Mouse (Mus musculus) intestine, embryonic 15.5 days (tissue): ENCODE data around the gene Dclre1b. TPM values are rescaled to one million over a fixed set of nuclear protein-coding genes. Genes with fewer than 3 reads are reported as not detected.
"Not testable (repeated sequence)": the region's sequence is repeated elsewhere in the genome, so short reads cannot be mapped to it uniquely, and the experiment has no call there.

Experiments used
- ATAC-seq: fragments of 200-750 bp; cut with Nextera tagmentation; 2 replicates; pipeline ENCODE4 v1.8.0; 2017; ENCODE audit warnings: moderate TSS enrichment, moderate library complexity
- H3K27ac ChIP-seq: fragments of 300-500 bp; sonication (generic); 2 replicates; pipeline ENCODE4 v1.5.1; 2015; ENCODE audit warnings: mild to moderate bottlenecking, inconsistent platforms
- H3K27me3 ChIP-seq: fragments of 300-500 bp; sonication (generic); replicated peaks from 2 replicates; pipeline ENCODE4 v1.6.1; 2015; ENCODE audit warnings: inconsistent platforms
- H3K36me3 ChIP-seq: fragments of 300-500 bp; sonication (generic); 2 replicates; pipeline ENCODE4 v1.6.1; 2015; ENCODE audit warnings: inconsistent platforms
- H3K4me1 ChIP-seq: fragments of 300-500 bp; sonication (generic); replicated peaks from 2 replicates; pipeline ENCODE4 v1.6.1; 2015; ENCODE audit warnings: inconsistent platforms
- H3K4me2 ChIP-seq: fragments of 300-500 bp; sonication (generic); replicated peaks from 2 replicates; pipeline ENCODE4 v1.6.1; 2015; ENCODE audit warnings: mild to moderate bottlenecking, inconsistent platforms
- H3K4me3 ChIP-seq: fragments of 300-500 bp; sonication (generic); replicated peaks from 2 replicates; pipeline ENCODE4 v1.5.1; 2015; ENCODE audit warnings: inconsistent platforms
- H3K9ac ChIP-seq: fragments of 300-500 bp; sonication (generic); 2 replicates; pipeline ENCODE4 v1.6.1; 2015; ENCODE audit warnings: inconsistent platforms
- H3K9me3 ChIP-seq: fragments of 300-500 bp; sonication (generic); 2 replicates; pipeline ENCODE4 v1.6.1; 2016; ENCODE audit warnings: inconsistent platforms
- WGBS: fragments of 180-500 bp; shearing (Covaris S2); methylation state at CpG from one replicate; pipeline ENCODE4 v1.1.7; 2015; 5-methylcytosine and 5-hydroxymethylcytosine counted together
- polyA plus RNA-seq: library from polyadenylated mRNA; unstranded; fragments of >200 nt; fragmentation: Nextera tagmentation; extraction: Ambion mirVana; gene quantifications from 2 replicates; pipeline ENCODE4 v1.2.1, GENCODE M21; 2015

The Dclre1b gene
- polyA plus RNA-seq, 1 experiment from 2014 or later = 21.5 TPM

- 98% methylated on average over 5 of the region's 5 CpGs for WGBS
- no peak overlapping the region for H3K27ac ChIP-seq
- H3K4me3 ChIP-seq = no peak overlapping the region
- no peak for ATAC-seq
- no peak overlapping the region for H3K4me2 ChIP-seq
- no peaks in the 10 kb centered on the region for H3K4me1 ChIP-seq
- H3K9ac ChIP-seq = no peak overlapping the region
- no peaks in the 10 kb centered on the region for H3K9me3 ChIP-seq
- no peaks in the 10 kb centered on the region for H3K36me3 ChIP-seq
- H3K27me3 ChIP-seq = no peaks in the 10 kb centered on the region
Measured at GRCm38 (mm10) chr3:103836453-103836852, 27.2 kb upstream of the Dclre1b start.

DNA sequence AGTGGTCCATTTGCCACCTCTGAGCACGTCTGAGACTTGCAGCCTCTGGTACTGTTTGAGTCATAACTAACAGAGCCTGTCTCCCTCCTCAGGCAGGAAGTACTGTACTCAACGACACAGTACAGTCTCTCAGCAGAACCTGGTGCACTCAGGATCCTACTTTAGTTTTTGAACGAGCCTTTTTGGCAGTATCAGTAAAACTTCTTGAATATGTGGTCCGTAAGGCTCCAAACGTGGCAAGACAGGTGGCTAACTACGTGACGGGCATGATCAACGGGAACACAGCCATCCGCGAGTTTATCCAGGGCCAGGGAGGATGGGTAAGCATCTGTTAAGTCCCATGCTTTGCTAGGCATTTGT, 26.7 kb upstream of the Dclre1b start:
- no peaks in the 10 kb centered on the region for H3K4me1 ChIP-seq
- no peak overlapping the region for H3K4me2 ChIP-seq
- ATAC-seq = no peak
- no peaks in the 10 kb centered on the region for H3K36me3 ChIP-seq
- no peaks in the 10 kb centered on the region for H3K27me3 ChIP-seq
- WGBS = 80% methylated on average over 10 of the region's 10 CpGs
- H3K9me3 ChIP-seq = no peaks in the 10 kb centered on the region
- no peak overlapping the region for H3K9ac ChIP-seq
- no peak overlapping the region for H3K27ac ChIP-seq
- H3K4me3 ChIP-seq = no peak overlapping the region

DNA sequence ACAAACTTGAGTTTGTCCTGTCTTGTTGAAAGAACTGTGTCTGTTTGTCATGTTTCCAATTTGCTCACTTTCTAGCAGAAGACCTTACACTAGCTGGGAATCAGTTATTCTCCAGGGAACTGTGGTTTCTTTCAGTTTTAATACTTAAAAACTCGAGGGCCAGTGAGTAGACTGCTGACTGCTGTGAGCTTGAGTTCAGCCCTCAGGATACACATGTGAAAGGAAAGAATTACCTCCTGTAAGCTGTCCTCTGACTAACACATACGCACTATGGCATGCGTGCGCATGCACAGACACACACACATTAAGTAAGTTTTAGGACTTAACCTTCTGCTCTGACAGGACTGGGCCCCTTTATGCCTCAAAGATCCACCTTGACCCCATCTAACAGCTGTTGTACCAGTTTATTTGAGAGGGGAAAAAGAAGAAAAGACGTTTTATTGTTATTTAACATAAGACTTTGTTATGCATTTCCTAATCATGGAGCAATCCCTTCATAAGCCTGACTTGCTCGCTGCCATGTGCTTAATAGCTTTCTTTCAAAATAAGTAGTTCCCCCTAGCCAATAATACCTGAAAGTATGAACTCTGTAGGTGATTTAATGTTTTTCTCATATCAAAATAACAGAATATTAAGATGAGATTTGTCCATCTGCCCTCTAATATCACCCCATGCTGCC, 26.2 kb upstream of the Dclre1b start:
- Histone ChIP-seq H3K27ac (no peak overlapping the region), H3K4me3 (no peak overlapping the region)

DNA sequence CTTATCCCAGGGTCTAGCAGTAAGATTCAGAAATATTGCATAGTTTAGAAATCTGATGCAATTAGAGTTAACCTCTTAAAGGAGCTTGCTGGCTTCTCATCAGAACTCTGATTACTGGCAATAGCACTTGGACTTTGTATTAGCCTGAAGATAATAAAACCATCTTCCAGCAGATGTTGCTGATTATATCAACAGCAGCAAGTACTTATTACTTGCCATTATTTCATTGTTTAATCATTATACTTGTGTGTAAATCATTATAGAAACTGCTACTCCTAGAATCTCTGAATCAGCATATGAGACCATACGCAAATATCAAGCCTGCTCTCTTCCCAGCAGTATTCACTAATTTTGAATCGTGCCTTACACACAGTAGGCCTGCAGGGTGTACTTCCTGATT, 24.8 kb upstream of the Dclre1b start:
- Histone ChIP-seq H3K4me1 (no peaks in the 10 kb centered on the region), H3K9ac (no peak overlapping the region), H3K4me3 (no peak overlapping the region), H3K27ac (no peak overlapping the region), H3K4me2 (no peak overlapping the region), H3K36me3 (no peaks in the 10 kb centered on the region), H3K27me3 (no peaks in the 10 kb centered on the region), H3K9me3 (no peaks in the 10 kb centered on the region)
- peak; percentile 77 for ATAC-seq
- WGBS = 64% methylated on average over 2 of the region's 2 CpGs

More for the DNA sequence above, 26.2 kb upstream of the Dclre1b start:
- no peak overlapping the region for H3K9ac ChIP-seq
- H3K27me3 ChIP-seq = no peaks in the 10 kb centered on the region
- ATAC-seq = no peak
- no peaks in the 10 kb centered on the region for H3K9me3 ChIP-seq
- no peak overlapping the region for H3K4me2 ChIP-seq
- no peaks in the 10 kb centered on the region for H3K36me3 ChIP-seq
- no peaks in the 10 kb centered on the region for H3K4me1 ChIP-seq
- 76% methylated on average over 6 of the region's 6 CpGs for WGBS

DNA sequence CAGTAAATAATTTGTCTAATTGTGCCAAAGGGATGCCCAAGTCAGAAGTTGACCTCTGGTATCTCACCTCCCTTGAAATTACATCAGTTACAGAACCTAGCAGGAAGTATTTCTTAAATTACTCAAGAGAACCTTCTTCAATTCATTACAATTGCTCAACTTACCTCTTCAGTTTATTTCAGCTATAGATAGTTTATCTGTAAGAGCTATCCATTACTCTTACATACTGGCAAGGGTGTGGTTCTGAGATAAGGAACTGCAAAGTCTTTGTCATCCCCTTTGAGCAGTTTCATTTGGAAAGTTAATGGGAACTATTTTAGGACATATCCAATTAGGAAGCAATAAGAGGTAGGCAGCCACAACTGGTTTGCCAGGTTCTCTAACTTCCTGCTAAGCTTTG, 23.2 kb upstream of the Dclre1b start, which contains the start of gene Bcl2l15:
TSS of gene Bcl2l15 (plus strand) at position 176 of the 400 bp plus-strand sequence.
- H3K36me3 ChIP-seq = no peaks in the 10 kb centered on the region
- H3K4me3 ChIP-seq = no peak within 1 kb of the TSS
- peak; percentile 44; the same call in 1 of the 2 replicates for ATAC-seq
- H3K27me3 ChIP-seq = no peaks in the 10 kb centered on the region
- no peak within 1 kb of the TSS for H3K27ac ChIP-seq
- no peak within 1 kb of the TSS for H3K9ac ChIP-seq
- H3K4me1 ChIP-seq = no peaks in the 10 kb centered on the region
- H3K9me3 ChIP-seq = no peaks in the 10 kb centered on the region
- H3K4me2 ChIP-seq = no peak within 1 kb of the TSS

DNA sequence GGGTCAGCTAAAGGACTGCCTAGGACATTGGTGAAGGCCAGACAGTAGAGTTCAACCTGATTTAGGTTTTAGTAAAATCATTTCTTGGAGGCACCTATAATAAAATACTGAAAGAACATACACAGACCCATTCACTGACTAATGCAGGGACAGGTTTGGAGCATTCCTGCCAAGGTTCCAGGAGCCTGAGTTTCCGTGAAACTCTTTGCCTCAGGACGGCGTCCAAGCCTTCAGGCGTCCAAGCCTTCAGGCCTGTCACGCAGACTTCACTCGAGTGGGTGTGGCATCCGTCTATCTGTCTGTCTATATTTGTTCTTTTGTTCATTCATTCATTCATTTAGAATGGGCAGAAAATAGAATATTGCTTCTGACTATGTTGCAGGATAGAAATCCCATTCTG, 21.9 kb upstream of the Dclre1b start:
- Histone ChIP-seq H3K4me2 (no peak overlapping the region), H3K4me3 (no peak overlapping the region), H3K27ac (no peak overlapping the region), H3K27me3 (no peaks in the 10 kb centered on the region), H3K4me1 (no peaks in the 10 kb centered on the region), H3K9ac (no peak overlapping the region), H3K9me3 (no peaks in the 10 kb centered on the region), H3K36me3 (no peaks in the 10 kb centered on the region)
- WGBS = 82% methylated on average over 7 of the region's 7 CpGs
- ATAC-seq = no peak

GRCm38 (mm10) chr3:103830681-103831080, 21.4 kb upstream of the Dclre1b start:
- not testable (repeated sequence) for H3K27me3 ChIP-seq, ATAC-seq

DNA sequence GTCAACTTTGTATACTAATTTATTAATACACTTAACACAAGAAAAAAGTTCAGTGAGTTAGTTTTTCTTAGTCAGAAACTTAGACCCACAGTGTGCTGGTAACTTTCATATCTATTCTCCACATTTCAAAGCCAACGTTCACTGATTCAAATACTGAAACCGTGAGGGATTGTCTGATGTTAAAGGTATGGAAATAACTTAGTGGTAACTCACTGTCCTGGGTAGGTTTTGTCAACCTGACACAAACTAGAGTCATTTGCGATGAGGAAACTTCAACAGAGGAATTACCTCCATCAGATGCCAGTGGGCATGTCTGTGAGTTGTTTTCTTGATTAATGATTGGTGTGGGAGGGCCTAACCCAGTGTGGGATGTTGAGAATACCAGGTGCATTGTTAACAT, 19.8 kb upstream of the Dclre1b start:
- no peak overlapping the region for H3K4me2 ChIP-seq
- H3K36me3 ChIP-seq = no peaks in the 10 kb centered on the region
- ATAC-seq = no peak
- H3K27ac ChIP-seq = no peak overlapping the region
- no peaks in the 10 kb centered on the region for H3K4me1 ChIP-seq
- no peak overlapping the region for H3K4me3 ChIP-seq
- 85% methylated on average over 3 of the region's 3 CpGs for WGBS
- no peak overlapping the region for H3K9ac ChIP-seq
- no peaks in the 10 kb centered on the region for H3K27me3 ChIP-seq
- no peaks in the 10 kb centered on the region for H3K9me3 ChIP-seq

More at GRCm38 (mm10) chr3:103830681-103831080, 21.4 kb upstream of the Dclre1b start:
- not testable (repeated sequence) for H3K27ac ChIP-seq, H3K36me3 ChIP-seq, H3K4me3 ChIP-seq, H3K9me3 ChIP-seq, H3K4me2 ChIP-seq, H3K4me1 ChIP-seq, H3K9ac ChIP-seq
- WGBS = 55% methylated on average over 1 of the region's 1 CpGs

DNA sequence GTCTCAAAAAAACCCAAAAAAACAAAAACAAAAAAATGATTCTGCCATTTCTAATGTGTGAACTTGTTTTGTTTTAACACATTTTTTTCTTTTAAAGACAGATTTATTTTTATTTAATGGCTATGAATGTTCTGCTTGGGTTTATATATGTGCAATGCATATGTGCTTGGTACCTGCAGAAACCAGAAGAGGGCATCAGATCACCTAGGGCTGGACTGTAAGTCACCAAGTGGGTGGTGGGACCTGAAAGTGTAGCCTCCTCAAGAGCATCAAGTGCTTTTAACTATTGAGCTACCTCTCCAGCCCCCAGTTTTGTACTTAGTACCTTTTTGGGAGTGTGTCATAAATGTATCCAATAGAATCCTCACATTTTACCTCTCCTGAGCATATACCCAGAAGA, 18.3 kb upstream of the Dclre1b start:
- Histone ChIP-seq H3K9me3 (no peaks in the 10 kb centered on the region), H3K4me1 (no peaks in the 10 kb centered on the region), H3K9ac (no peak overlapping the region), H3K27ac (no peak overlapping the region), H3K36me3 (no peaks in the 10 kb centered on the region), H3K4me2 (no peak overlapping the region), H3K27me3 (no peaks in the 10 kb centered on the region), H3K4me3 (no peak overlapping the region)
- no peak for ATAC-seq

- WGBS = 82% methylated on average over 6 of the region's 6 CpGs
- H3K4me1 ChIP-seq = 0 out of 2 replicates have a peak, but pooled peaks cover 3% of the 10 kb centered on the region
- no peak for ATAC-seq
- H3K27me3 ChIP-seq = no peaks in the 10 kb centered on the region
- H3K9me3 ChIP-seq = no peaks in the 10 kb centered on the region
- H3K4me2 ChIP-seq = no peak overlapping the region
- H3K9ac ChIP-seq = no peak overlapping the region
- no peak overlapping the region for H3K27ac ChIP-seq
- H3K36me3 ChIP-seq = peaks cover 4% of the 10 kb centered on the region; the same call in 1 of the 2 replicates
- no peak overlapping the region for H3K4me3 ChIP-seq
Measured at GRCm38 (mm10) chr3:103810967-103811366, 1.7 kb upstream of the Dclre1b start.

DNA sequence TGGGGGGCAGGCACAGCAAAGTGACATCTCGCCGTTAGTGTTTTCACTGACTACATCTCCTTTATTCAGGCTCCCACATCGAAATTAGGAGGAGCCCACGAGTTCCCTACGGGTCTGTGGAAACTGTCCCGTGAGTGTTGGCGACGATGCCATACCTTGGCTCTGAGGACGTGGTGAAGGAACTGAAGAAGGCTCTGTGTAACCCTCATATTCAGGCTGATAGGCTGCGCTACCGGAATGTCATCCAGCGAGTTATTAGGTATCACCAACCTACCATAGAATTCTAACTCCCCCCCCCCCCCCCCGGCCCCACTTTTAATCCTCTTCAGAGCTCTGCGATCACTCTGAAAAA, 531 bp upstream of the Dclre1b start:
- no peaks in the 10 kb centered on the region for H3K36me3 ChIP-seq
- H3K4me3 ChIP-seq = peak overlapping the region; percentile 73
- H3K4me1 ChIP-seq = 0 out of 2 replicates have a peak, but pooled peaks cover 3% of the 10 kb centered on the region
- no peaks in the 10 kb centered on the region for H3K27me3 ChIP-seq
- 2% methylated on average over 14 of the region's 14 CpGs for WGBS
- H3K4me2 ChIP-seq = peak overlapping the region; percentile 55
- peak; percentile 64 for ATAC-seq
- peak overlapping the region; percentile 84 for H3K9ac ChIP-seq
- peak overlapping the region; percentile 94 for H3K27ac ChIP-seq
- H3K9me3 ChIP-seq = no peaks in the 10 kb centered on the region

DNA sequence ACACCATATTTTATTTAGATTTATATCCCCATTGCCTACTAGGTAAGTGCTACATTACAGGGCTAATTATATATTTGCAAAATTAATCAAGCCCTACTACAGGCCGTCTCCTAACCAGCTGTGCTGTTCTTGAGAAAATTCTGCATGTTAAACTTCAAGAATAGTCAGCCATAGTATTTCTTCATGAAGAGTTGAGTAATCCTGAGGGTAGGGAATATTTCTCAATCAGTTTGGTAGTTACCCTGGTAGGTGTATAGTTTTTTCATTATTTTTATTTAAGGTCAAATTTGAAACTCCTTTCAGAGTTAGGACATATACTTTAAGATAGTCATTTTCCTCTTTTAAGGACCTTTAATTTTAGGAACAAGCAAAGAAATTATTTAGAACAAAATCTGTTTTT, 3.6 kb downstream of the Dclre1b start:
- Histone ChIP-seq H3K9me3 (no peaks in the 10 kb centered on the region), H3K4me3 (no peak overlapping the region), H3K4me2 (no peak overlapping the region), H3K27ac (no peak overlapping the region), H3K36me3 (peaks cover 13% of the 10 kb centered on the region; the same call in 1 of the 2 replicates), H3K27me3 (no peaks in the 10 kb centered on the region), H3K4me1 (peaks cover 11% of the 10 kb centered on the region), H3K9ac (no peak overlapping the region)
- no peak for ATAC-seq
- WGBS = 88% methylated on average over 1 of the region's 1 CpGs

- Histone ChIP-seq H3K9ac (no peak overlapping the region), H3K36me3 (peaks cover 13% of the 10 kb centered on the region; the same call in 1 of the 2 replicates), H3K27ac (no peak overlapping the region; the same call in 1 of the 2 replicates), H3K4me3 (no peak overlapping the region), H3K27me3 (no peaks in the 10 kb centered on the region; the same call in 1 of the 2 replicates), H3K9me3 (no peaks in the 10 kb centered on the region), H3K4me1 (peaks cover 8% of the 10 kb centered on the region), H3K4me2 (no peak overlapping the region)
- ATAC-seq = no peak
- WGBS = 84% methylated on average over 8 of the region's 8 CpGs
Measured at GRCm38 (mm10) chr3:103802861-103803260, 6.4 kb downstream of the Dclre1b start.
